Mouse (Mus musculus): Measurements from ENCODE around the gene Pnlip. TPM values are rescaled to one million over a fixed set of nuclear protein-coding genes. Genes with fewer than 3 reads are reported as not detected.

Gene Pnlip
- not detected for total RNA-seq (2021)
- long read RNA-seq, experiment 1: 0 reads
- long read RNA-seq, experiment 2: 0 reads

DNA sequence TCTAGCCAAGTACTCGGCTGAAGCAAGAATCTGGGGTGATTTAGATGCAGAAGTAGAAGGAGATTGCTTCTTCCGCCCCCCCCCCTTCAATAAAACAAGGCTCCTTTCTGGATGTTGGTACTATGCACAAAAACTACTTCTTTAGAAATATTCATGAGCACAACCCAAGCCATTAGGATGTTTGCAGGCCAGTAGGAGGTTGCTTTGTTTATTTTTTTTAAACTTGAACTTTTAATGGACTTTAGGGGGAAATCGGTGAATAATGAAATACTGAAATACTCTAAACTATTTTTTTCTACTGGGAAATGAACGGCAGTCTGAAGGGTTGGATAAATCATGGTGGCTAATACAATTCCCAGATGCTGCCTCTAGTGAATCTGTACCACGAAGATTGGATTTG is at the start of gene Pnlip:
Gene Pnlip, plus strand, starts transcription at position 301 of the 400 bp plus-strand sequence.
- no peak for DNase-seq
- intact Hi-C loops (cut with DNase I): no loop called here

DNA sequence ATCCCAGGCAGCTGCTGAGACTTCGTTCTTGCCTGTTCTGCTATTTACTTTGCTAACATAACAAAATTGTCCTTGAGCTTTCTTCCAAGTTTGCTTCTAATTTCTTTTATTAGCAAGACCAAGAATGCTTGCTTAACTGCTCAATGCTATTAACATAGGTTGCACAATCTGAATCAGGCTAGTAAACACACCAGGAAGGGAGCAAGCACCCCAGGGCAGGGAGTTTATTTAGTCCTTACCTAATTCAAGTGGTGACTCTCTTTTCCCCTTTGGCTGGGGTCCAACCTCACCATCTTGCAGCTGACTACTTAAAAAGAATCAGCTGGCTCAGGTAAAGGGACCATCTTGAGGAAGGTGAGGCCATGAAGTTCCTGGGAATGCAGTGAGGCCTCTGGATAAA is 42.6 kb upstream of the Pnlip start:
- intact Hi-C loops (cut with DNase I): no loop called here

DNA sequence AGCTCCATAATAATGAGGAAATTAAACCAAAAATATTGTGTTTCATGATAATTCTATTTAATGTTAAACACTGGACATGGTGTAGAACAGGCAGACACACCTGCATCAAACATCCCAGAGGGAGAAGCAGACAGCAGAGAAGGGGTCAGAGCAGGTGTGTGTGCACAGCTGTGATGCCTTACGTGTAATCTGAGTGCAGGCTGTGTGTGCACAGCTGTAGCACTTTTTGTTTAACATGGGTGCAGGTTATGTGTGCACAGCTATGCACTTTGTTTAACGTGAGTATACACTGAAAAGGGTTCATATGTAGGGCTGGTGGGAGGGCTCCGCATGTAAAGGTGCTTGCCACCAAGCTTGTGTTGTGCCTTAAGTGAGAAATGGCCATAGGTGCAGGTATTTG is 39.6 kb upstream of the Pnlip start:
- intact Hi-C loops (cut with DNase I): no loop called here
- DNase-seq: no peak

More for the DNA sequence above, 42.6 kb upstream of the Pnlip start:
- DNase-seq: no peak

DNA sequence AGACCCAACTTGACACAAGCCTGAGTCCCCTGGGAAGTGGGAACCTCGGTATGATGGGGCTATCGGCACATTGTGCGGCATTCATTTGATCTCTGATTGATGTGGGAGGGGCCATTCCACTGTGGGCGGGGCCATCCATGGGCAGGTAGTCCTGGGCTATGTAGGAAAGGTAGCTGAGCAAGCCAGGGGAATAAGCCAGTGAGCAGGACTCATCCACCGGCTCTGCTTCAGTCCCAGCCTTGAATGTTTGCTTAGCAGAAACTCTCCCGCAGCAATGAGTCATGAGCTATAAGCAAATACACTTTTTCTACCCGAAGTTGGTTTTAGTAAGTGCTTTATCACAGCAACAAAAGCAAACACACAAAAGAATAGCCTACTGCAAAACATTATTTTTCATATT is 35.7 kb upstream of the Pnlip start:
- intact Hi-C loops (cut with DNase I): no loop called here

DNA sequence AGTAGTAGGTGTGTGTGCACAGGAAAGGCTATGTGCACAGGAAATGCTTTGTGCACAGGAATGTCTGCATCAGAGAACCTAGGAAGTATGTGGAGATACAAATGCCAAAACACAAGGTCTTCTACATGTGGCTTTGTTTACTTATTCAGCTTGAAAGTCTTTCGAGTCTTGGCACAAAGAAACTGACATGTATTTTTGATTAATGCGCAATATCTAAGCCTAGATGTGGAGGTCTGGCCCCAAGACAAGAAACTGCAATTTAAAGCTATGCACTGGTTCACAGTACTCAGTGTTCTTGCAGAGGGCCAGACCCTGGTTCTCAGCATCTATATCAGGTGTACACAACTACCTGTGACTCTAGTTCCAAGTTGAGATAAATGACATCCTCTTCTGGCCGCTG is 31.6 kb upstream of the Pnlip start:
- DNase-seq: no peak
- intact Hi-C loops (cut with DNase I): no loop called here

More for the DNA sequence above, 35.7 kb upstream of the Pnlip start:
- no peak for DNase-seq

DNA sequence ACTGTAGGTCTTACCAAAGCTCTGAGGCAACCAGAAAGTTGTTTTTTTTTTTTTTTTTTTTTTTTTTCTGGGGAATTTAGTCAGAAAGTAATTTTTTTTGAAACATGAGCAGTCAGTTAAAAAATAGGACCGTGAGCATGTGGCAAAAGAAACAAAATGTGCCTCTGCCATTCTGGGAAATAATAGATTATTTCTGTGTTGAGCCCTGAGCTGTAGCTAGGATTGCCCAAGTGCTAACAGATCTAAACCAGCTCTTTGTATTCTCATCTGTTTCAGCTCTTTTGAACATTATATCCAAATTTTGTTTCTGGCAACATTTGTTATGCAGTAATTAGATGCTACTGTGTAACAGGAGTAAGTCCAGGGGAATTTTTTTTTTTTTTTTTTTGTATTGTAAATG is 30.7 kb upstream of the Pnlip start:
- no peak for DNase-seq
- intact Hi-C loops (cut with DNase I): no loop called here

DNA sequence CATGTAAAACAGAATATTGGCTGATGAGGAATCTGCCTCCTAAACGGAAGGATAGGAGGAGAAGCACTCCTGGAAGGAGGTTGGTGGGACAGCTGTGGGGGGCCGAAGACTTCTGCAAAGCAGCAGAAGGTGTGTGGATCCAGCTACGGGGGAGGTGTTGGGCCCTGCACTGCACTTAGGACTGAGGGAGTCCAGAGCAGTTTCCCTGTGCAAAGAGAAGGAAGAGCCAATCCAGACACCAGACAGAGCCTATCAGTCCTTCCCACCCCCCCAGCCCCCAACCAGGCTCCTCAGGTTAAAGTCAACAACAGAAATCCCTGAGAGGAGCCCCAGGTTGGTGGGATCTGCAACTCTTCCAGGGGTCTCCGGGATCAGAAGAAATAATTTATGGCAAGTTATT is 27.5 kb upstream of the Pnlip start:
- intact Hi-C loops (cut with DNase I): no loop called here
- no peak for DNase-seq

DNA sequence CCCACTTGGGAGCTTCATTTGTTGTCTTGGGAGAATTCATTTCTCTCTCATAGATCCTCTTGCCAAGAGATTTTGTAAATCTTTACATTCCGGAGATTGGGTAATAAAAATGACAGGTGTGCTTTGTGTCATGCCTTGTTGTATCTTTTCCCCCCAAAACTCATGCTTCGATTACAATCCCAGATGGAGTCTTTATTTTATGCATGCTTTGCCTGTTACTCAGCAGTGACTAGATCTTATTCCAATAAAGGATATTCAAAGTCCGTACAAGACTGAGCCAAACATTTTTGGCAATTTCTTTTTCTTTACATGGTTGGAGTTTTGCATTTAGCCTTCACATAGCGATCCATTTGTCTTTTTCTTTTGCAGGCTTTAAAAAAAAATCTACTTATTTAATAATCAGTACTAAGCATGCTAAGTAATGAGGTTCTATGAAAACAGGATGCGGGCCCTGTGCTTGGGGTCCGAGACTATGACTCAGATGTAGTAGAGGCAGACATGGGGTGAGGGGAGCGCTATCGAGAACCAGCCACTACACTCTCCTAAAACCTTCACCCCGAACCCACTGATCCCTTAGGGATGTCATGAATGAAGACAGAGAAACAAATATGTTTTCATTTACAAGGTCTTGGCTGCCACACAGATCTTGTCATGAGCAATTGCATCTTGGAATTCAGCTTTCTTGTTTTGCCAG is 26.9 kb upstream of the Pnlip start:
- intact Hi-C loops (cut with DNase I): no loop called here
- DNase-seq: no peak

DNA sequence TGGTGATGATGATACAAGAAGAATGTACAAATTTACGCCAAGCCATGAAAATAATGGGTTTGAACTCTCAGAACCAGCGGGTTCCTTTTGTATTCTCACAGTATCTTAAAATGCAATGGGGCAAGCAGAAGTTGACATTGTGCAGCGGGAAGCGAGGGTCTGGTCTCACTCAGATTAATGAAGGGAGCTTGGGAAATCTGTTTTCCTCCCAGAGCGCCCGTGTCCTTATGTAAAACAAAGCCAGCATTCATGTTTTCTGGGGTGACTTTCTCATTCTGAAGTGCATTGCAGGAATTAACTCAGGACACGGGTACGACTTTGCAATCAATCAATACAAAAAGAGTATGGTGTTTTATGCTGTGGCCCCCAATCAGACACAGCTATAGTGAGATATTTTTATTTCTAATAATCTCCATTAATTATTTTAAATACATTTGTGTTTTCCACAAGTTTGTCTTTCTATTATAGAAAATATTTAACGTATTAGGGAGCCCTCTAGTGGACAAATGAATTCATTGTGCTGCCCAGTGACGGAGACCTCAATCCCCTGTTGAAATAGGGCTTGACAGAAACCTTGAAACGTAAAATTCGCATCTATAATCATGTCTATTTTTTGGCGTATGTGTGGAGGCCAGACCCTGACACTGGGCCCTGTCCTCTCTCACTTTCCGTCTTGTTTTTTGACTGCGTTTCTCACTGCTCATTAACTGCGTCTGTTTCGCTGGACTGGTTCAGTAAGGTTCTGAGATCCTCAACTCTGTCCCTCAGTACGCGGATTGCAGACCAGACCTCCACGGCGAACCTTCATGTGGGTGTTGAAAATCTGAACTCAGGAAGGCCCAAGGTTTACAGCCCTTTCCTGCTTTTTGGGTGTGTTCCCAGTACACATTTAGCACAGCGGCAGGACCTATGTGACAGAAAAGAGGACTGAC is 24.6 kb upstream of the Pnlip start:
- peak in 1 of 2 experiments; percentile 18 for DNase-seq
- intact Hi-C loops (cut with DNase I): loop anchor here (2.0 kb wide), 1 partner anchor 971 kb away; no protein-coding TSS in a partner anchor

DNA sequence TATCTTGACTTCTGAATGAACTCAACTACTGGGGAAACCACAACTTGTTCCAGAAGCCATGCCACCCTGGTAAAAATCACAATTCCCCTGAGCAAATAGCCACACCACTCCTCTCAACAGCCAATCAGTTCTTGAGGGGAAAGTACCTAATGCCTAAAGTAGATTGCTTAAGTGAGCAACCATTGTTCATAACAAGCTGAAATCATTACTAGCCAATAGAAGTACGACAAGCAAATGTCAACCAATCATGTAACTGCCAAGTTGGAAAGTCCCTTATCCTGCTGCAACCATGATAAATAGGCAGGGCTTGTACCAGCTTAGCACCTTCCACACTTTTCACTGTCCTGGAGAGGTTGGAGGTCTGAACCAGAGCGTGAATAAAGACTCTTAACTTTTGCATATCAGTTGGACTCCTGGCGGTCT is 22.9 kb upstream of the Pnlip start:
- intact Hi-C loops (cut with DNase I): no loop called here
- DNase-seq: no peak

DNA sequence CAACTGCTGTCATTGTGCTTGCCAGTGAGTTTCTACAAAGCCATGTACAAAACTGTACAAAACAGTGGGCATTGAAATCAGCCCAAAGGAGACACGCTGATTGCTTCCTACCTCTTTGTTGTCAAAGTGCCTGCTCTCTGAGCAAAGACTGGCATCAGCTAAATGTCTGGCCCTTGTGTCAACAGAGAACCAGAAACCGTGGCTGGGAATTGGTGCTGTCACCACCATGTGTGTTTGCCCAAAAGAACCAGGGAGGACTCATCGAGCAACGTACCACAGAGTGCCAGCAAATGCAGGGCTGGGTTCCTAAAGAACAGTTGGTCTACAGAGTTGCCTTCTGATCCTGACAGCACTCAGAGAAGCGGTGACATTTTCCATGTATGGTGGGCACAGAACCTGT is 2.3 kb upstream of the Pnlip start:
- DNase-seq: no peak
- intact Hi-C loops (cut with DNase I): no loop called here

DNA sequence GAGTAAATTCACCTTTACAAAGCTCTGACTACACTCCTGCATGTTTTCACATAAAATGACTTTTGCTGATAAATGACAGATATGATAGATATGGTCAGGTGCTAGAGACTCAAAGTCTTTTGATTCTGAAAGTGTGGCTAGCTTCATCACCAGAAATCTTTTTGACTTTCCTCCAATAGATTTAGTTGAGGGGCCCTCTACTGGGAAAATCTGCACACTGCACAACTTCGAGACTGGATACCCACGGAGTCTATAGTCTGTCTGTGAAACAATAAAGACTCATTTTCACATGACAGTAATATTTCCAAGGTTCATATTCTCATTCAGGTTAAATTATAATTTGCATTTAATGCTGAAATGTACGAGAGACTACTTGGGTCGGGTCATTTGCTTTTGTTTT is 9.8 kb downstream of the Pnlip start:
- DNase-seq: no peak
- intact Hi-C loops (cut with DNase I): no loop called here

DNA sequence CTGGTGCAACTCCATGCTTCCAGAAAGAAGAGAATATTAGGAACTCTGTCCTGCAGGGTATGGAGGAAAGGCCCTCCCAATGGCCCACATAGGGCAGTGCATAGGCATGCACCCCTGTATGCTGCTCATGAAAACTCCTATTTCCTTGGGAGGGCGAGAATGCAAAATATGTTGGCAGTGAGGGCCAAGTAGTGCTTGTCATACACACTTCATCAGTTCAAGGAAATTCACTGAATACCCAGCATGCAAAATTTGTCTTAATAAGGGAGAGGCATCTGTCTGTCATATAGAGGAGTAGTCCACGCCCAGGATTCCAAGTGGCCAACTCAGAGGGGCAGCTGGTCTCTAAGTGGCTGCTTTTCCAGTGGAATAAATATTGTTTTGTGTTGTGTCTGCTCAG is 11.0 kb downstream of the Pnlip start:
- no peak for DNase-seq
- intact Hi-C loops (cut with DNase I): no loop called here

DNA sequence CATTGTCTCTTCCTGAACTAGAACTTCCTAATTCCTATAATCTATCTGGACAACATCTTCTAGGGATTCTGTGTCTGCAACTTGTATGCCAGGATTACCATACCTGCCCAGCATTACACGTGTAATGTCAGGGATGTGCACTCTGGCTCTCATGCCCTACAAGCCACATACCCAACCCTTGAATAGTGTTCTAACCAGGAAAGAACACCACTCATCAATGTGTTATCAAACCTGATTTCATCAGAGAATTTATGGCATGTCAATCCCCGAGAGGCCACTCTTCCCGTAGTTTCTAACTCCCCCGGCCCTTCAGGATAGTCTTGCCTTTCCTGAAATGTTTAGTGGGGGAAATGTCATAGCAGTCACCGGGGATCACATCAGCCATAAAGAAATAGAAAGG is 12.6 kb downstream of the Pnlip start:
- intact Hi-C loops (cut with DNase I): no loop called here

DNA sequence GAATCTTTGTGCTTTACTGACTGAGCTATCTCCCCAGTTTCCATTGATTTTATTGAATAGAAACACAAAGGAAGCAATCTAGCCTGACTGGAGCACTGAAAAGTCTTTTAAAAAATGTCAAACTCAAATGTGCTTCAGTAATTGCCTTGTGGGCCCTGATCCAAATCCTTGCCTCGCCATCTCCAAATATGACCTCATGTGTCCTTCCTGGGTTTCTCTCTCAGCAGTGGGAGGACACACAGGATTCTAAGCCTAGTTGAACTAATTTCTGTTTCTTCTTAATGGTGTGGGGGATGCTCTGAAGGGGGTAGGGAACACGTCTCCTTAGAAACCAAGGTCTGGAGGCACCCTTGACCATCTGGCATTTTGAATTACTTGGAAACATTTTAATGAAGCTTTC is 22.3 kb downstream of the Pnlip start:
- intact Hi-C loops (cut with DNase I): no loop called here
- DNase-seq: peak; percentile 15 to 50

More for the DNA sequence above, 12.6 kb downstream of the Pnlip start:
- DNase-seq: no peak

DNA sequence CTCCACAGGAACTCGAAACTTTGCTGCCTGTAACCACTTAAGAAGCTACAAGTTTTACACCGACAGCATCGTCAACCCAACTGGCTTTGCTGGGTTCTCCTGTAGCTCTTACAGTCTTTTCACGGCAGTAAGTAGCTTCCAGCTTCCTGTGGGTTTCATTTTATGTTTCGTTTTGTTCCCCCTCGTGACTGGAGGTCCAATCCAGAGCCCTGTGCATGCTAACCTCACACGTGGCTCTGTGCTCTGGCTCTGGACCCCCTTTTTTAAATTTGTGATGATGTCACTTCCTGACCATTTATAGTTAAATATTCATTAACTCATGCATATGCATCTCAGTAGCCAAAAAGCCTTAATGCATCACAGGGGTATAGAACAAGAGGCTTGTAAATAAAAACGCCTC is 24.8 kb downstream of the Pnlip start:
- no peak for DNase-seq
- intact Hi-C loops (cut with DNase I): no loop called here

DNA sequence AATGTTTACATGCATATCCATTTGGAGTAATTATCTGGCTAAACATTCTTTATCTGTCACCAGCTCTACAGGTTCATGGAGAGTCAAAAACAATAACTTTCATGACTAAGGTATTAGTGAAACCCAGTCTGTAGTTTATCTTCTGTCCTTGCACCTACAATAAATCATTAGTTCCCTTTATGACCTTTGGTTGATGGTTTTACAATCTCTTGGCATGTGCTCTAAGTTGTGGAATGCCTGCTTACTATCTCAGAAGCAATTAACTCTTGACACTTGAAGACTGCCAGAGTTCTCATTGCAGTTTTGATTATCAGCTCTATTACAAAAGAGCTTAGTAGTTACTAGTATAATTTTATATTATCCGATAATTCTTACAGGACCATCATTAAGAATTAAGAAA is 36.6 kb downstream of the Pnlip start:
- DNase-seq: no peak
- intact Hi-C loops (cut with DNase I): no loop called here

DNA sequence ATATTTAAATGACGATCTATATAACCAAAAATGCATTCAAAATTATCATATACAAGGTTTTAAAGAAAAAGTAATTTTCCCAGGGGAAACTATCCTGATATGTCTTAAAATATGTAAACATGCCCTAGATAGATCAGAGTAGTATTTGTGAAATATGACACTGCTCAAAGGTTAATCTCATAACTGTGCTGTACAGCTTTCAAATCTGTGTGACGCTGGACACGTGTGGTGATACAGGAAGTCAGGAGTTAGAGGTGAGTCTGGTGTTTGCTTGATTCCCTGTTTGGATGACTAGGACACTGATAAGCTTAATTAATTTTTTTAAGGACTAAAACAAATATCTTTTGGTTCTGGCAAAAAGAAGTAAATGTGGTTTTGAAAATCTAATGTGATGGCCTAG is 43.0 kb downstream of the Pnlip start:
- no peak for DNase-seq
- intact Hi-C loops (cut with DNase I): no loop called here

DNA sequence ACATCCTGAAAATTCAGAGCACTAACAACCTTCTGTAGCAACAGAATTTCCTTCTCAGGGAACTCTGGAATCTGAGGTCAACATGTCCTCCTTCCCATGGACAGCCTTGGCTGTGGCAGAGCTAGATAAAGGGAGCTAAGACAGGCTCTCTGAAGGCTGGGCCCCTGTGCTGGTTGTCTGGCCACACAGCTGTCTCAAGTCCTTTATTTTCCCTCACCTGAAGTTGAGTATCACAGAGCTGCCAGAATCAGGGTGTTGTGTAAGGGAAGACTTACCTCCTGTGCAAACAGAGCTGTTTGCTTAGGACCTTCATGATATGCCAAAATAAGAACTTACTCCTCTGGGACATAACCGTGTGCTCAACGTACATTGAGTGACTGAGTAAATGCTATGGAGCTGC is 43.9 kb downstream of the Pnlip start:
- intact Hi-C loops (cut with DNase I): no loop called here
- no peak for DNase-seq

DNA sequence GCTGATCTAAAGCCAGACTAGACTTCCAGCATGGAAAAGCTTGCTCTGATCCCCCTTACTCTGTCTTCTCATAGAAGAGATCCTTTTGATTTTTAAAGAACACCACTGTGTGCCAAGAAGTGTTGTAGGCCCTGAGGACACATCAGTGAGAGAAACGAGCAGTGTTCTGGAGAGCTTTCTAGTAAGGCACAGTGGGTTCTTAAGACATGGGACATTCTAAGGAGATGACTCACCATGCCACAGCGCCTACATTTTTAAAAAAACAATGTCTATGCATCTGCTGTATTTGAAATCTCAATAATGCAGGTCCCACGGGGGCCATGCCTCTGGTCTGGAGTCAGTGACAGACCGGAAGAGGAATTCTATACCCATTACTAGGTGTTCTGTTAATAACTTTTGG is 52.3 kb downstream of the Pnlip start:
- intact Hi-C loops (cut with DNase I): no loop called here
- DNase-seq: no peak

DNA sequence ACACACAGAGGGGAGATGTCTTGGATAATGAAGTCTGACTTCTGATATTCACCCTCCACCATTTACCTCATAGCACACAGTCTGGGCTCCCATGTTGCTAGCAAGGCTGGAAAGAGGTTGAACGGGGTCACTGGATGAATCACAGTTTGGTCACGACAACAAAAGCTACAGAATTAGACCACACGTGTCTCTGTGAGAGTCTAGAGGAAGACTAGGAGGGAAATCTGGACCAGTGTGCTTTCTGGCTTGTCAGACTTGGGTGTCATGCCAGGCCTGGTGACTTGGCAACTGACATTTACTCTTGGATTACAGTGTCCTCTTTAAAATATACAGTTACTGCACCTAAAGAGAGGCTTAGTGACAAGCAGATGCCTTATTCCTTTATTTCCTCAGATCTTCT is 56.3 kb downstream of the Pnlip start:
- intact Hi-C loops (cut with DNase I): no loop called here
- peak in 1 of 2 experiments; percentile 7 for DNase-seq

DNA sequence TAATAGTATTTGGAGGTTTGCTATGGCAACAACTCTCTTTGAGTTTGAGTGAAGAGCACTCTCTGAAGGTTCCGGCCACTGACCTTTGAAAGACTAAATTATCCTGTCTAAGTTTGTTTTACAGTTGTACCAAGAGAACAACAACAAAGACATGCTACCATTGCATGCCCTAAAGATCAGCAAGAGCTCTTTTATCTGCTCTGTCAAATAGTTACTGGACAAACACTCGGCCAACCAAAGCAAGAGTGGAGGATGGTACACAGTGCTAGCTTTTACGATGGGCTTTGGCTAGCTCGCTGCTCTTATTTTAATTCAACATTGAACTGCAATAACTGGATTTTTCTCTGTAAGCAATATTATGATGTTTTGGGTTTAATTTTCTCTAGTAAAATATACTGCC is 65.6 kb downstream of the Pnlip start:
- intact Hi-C loops (cut with DNase I): no loop called here
- no peak for DNase-seq
